Mouse (Mus musculus) liver, adult 2 months (tissue): ENCODE measurements at regions not wholly inside any gene's neighbourhood (a gene's known extent, or its start where the extent isn't known, plus 50 kb on each side); places are given as distances from the start of the nearest gene placed in this dataset.

Experiments
- CTCF ChIP-seq: fragments of 200-500 bp; IDR thresholded peaks from 2 replicates; pipeline ENCODE4 v1.5.1; 2011; ENCODE audit warnings: low read depth, low read length, control low read depth
- POLR2A ChIP-seq: fragments of 200-500 bp; IDR thresholded peaks from 2 replicates; pipeline ENCODE4 v1.6.1; 2011; ENCODE audit warnings: low read length, control low read depth; ENCODE audit not compliant: insufficient read depth; ENCODE audit errors: extremely low read depth

DNA sequence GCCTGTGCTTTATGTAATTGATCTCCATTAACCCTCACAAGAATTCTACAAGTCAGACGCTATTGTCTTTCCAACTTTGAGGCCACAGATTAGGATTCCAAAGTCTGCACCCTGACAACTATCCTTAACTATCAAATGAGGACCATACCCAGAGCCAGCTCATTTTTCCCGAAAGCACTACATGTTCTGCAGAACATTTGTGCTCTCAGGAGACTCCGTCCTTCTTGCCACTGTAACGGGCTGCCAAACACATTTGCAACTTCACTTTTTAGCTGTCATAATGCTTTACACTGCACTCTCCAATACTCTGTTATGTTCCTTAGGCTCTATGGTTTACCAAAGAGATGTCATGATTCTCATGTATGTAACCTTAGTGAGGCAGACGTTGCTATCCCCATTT lies 350.7 kb downstream of the Mtx2 start:
- TF ChIP-seq CTCF (no peak), POLR2A (no peak)
